Mouse (Mus musculus) gastrocnemius, adult 18-20 months (tissue): ENCODE results near the gene Hadh. TPM values are rescaled to one million over a fixed set of nuclear protein-coding genes. Genes with fewer than 3 reads are reported as not detected.
A peak's percentile ranks its signal among the peaks of the same experiment; 100 is the strongest.

Experiments
- DNase-seq: peaks from one replicate; pipeline ENCODE4 v3.0.0; 2021; ENCODE audit warnings: low spot score
- long read RNA-seq, 2 experiments: library from polyadenylated mRNA; stranded (forward); transcript quantifications; one replicate each; pipeline ENCODE4 v2.0.0; 2021
- total RNA-seq, 2 experiments: library from RNA; stranded (reverse); gene quantifications; 2 replicates each; pipeline ENCODE4 v1.2.3; 2021

The Hadh gene
- 100 to 1,000 TPM; 157 to 189 TPM for total RNA-seq
- long read RNA-seq, experiment 1, transcript Hadh-201 (8 exons, 1,789 nt) = major isoform, 166 of 182 reads
- long read RNA-seq, experiment 1, partial matches to known transcripts = 16 of 182 reads
- long read RNA-seq, experiment 1, other reads (novel, unspliced or antisense) = 0 of 182 reads
- long read RNA-seq, experiment 2, transcript Hadh-201 (8 exons, 1,789 nt) = major isoform, 135 of 147 reads
- long read RNA-seq, experiment 2, partial matches to known transcripts = 7 of 147 reads
- long read RNA-seq, experiment 2, other reads (novel, unspliced or antisense) = 5 of 147 reads

DNA sequence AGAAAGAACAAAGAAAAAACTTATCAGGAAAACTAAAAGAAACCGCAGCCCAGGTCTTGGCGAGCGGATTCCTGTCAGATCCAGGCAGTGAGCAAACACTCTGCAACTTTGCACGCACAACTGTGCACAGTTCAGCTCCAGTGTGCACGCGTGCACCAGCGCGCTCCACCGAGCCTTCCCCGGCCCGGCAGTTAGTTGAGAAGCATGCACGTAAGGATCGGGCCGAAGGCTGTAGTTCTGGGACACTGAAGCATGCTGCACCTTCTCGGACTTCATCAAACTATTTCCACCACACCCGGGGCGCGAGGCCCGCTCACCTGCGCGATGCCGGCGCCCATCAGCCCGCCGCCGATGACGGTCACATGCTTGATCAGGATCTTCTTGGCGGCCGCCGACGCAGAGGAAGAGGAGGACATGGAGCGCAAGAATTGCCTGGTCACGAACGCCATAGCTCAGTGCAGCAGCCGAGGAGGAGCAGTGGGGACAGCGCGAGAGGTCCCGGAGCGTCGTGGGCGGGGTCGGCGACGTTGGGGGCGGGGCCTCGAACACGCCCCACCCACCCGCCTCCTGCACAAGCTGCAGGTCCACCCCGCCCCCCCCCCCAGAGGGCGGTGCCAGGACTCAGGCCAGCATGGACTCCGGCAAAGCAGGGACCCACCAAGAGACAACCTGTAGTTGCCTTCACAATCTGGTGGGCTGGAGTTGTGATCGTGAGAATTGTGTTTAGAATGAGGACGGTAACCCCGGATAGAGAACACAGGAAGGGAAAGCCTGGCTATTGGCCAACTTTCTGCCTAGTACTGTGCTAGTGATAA, at the start of gene Hadh:
Gene Hadh, minus strand, starts transcription at position 543 of the 815 bp plus-strand sequence.
- peak; percentile 80 for DNase-seq

DNA sequence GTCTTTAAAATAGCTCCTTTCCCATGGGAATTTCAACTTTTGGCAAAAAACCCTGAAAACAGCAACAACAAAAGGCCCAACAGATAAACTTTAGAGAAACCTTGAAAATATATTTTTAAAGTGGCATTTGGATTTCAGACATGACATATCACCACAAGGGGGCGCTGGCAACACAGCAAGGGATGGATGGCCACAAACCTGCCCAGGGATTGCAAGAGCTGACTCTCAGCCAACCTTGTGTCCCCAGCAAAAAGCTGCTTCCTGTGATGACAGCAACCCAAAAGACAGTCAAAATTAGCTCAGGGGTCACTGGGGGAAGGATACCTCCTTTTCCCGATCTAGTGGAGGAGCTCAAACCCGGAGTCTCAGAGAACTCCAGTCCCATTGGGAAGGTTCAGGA, 48.3 kb upstream of the Hadh start:
- peak; percentile 81 for DNase-seq

GRCm38 (mm10) chr3:131318211-131318610, 46.3 kb upstream of the Hadh start:
- DNase-seq = no peak

DNA sequence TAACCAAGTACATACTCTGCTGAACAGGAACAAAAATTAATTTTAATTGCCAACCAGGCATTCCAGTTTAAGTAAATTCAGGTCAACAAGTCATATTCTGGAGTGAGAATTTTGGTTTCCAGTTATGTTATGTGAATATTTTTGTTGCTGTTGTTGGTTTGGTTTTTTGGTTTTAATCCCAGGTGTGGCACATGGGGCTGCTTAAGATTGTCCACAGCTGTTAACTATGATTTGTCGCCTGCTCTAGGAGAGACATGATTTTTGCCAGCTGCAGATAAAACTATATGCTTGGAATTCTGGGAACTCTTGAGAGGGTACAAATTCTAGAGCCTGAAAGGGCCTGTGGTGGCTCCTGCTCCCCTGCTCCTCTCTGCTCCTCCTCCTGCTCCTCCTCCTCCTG, 45.2 kb upstream of the Hadh start:
- DNase-seq = no peak

DNA sequence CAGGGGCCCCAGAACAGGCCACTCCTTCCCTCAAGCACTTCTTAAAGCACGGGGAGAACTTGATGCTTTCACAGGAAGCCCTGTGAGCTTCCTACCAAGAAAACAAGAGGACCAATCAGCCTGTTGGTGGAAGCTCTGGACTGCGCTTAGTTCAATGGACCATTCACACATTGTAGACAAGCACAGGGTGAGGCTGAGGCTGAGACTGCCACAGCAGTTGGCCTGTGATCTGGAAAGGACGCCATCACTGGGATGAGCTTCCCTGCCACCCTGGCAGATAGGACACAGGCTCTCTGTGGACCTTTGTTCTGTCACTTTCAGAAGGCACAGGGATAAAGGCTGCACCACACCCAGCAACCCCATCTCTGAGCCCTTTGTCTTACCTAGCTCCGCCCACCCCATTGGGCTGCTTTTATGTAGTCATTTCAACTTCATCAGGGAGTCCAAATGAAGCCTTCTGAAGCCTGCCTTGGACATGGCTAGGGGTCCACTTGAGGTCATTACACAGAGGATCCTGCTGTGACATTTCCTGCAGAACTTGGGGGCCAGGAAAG, 44.1 kb upstream of the Hadh start:
- no peak for DNase-seq

DNA sequence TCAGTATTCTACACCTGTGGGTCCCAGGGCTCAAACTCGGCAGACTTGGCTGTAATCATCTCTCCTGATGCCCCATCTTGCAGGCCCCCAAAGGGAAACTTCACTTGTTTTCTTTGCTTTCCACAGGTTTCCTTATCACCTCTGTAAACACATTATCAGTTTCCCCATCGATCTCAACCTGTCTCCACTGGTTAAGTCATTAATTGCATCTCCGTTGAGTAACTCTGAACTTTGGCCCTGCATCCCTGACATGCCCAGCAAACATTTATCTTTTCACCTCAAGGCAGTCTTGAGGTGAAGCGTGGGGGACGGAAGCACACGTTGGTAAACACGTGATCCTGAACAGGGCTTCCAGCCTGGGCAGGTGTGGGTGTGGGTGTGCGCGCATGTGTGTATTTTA, 40.4 kb upstream of the Hadh start:
- DNase-seq = no peak

GRCm38 (mm10) chr3:131310572-131310971, 38.7 kb upstream of the Hadh start:
- DNase-seq = no peak

DNA sequence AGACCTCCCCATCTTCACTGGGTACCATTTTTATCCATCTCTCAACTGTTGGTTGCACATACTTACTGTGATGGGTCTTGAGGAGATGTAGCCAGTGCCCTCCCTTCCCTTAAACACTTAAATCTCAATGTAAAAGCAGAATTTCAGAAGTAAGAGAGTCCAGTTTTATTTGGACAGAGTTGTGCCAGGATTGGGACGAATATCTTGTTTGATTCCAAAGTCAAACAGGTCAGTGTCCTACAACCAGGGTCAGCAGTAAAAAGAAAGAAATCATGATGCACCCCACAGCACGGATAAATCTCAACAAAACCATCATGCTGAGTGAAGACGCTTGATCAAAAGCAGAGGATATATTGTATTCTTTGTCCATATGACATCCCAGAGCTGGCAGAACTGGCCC, 35.9 kb upstream of the Hadh start:
- DNase-seq = no peak

GRCm38 (mm10) chr3:131306255-131306654, 34.4 kb upstream of the Hadh start:
- DNase-seq = no peak

- no peak for DNase-seq
Observed at GRCm38 (mm10) chr3:131303320-131303714, 31.4 kb upstream of the Hadh start.

DNA sequence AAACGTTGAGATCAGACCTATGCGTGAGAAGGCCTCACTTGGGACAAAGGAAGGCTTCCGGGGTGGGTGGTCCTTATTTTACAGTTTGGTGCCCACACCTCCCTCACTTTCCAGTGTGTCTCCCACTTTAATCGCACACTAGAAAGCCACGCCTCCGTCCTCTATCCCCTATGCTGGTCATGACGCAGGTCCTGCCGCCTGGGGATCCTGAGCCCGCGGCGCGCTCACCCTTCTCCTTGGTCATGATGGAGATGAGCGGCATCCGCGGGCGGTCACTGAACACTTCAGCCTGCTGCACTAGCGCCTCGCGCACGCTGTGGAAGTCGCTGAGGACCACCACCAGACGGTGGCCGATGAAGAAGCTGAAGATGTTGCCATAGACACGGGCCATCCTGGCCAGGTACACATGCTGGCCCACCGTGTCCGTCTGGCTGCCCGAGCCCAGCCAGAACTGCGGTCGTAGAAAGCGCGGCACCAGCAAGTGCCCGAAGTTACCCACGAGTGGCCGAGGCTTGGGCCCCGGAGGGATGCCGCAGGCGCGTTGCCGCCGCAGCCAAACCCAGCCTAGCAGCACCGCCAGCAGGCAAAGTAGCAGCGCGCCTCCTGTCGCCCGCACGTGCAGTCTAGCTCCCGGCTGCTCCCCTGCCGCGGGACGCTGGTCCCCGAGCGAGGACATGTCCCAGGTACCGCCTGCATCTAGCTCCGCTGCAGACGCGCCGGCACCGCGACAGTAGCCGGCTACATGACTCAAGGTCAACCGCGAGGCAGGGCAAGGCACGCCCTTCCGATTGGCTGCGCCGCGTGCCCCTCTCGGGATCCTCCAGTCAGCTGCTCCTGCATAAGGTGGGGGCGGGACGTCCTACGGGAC, 30.8 kb upstream of the Hadh start, which contains the start of gene Cyp2u1:
Gene Cyp2u1, minus strand, starts transcription at position 776 of the 868 bp plus-strand sequence.
- peak; percentile 92 for DNase-seq

- peak; percentile 24 for DNase-seq
Observed at GRCm38 (mm10) chr3:131299908-131300307, 28.0 kb upstream of the Hadh start.

DNA sequence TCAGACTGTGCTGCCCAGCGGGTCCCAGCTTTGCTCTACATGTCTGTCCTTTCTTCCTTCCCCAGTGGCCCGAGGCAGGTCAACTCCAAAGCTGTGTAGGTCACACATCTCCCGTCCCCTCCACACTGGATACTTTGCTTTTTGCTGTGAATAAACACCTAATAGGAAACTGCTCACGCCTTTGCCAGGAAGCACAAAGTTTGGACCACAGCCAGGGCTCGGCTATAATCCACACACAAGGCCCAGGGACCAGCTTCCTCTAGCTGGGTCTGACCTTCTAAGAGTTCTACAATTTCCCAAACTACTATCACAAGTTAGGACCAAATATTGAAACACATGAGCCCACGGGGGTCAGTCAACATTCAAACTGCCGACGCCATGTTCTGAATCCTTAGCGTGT, 27.2 kb upstream of the Hadh start:
- no peak for DNase-seq

- no peak for DNase-seq
Observed at GRCm38 (mm10) chr3:131296893-131297292, 25.0 kb upstream of the Hadh start.

DNA sequence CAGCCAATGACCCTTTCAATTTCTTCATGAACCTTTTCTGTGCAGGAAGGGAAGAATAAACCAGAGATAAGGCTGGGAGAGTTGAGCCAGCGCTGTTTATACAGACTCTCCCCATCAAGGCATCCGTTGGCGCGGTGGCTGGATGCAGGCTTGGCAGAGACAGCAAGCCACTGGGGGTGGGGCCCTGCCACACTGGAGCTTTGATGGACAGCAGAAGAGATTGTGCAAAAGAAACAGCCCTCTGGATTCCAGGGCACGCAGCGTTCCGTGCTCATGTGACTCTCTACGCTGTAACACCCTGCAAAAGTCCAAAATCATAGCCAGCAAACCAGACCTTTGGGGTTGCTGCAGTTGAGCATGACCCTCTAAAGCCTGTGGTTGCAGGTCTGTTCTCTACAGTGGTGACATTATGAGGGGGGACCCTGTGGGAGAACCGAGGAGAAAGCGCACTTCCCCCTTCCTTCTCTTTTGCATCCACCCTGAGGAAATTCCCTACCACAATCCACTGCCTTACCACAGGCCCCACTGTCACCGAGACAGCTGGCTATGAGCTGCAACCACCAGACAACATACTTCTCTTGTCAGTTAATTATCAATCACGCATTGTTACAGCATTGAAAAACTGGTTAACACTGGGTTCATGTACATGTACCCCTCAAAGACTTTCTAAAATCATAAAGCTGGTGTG, 23.8 kb upstream of the Hadh start:
- no peak for DNase-seq

GRCm38 (mm10) chr3:131294503-131294902, 22.6 kb upstream of the Hadh start:
- no peak for DNase-seq

- no peak for DNase-seq
Observed at GRCm38 (mm10) chr3:131292959-131293358, 21.1 kb upstream of the Hadh start.

GRCm38 (mm10) chr3:131292349-131292748, 20.4 kb upstream of the Hadh start:
- no peak for DNase-seq

DNA sequence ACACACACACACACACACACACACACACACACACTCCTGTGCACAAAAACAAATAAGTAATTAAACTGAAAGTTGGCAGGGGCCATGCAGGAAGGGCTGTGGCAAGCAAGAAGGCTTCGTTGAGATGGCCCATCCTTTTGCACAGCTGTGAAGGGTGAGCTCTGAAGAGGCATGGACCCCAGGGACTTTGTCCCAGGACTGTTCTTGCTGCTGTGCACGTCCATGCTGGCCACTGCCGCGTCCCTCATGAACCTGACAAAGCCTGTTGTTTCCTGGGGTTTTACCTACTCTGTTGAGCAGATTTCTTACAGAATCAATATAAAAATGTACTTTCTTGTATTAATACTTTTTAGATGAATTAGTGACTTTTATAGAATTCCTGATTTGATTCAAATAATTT, 20.0 kb upstream of the Hadh start:
- no peak for DNase-seq

DNA sequence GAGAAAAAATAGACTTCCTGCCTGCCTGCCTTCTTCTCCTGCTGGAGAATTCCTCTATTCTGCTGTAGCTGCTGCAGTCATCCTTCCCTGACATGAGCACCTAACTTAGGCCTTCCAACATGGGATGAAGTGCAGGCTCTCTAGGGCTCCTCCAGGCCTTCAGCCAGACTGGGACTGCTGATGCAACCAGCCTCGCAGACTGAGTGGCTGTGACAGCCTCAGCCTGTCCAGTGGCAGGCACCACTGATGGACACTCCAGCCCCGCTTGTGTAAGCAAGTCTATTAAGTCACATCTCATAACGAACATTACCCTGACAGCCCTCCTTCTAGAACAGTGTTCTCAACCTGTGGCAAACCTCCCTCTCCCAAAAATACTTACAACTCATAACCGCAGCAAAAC, 2.2 kb upstream of the Hadh start:
- DNase-seq = no peak
